ENCODE assay signal across 8 mouse cellular contexts in genomic region chr2:104319443-104319842, GRCm38 (mm10).
"Had no signal": no experiment of that assay in that cellular context is flagged by ENCODE, and none has a peak within 500 bp of the region (broad histone marks: within the 10 kb centered on the region; RNA-seq: fewer than 3 reads in every experiment).

No protein-coding gene starts in this region.

- H3K27ac ChIP-seq: kidney, postnatal 0 days; limb, embryonic 13.5 days; liver, embryonic 14.5 days; midbrain, embryonic 13.5 days had no signal

- H3K4me2 ChIP-seq: limb, embryonic 13.5 days; midbrain, embryonic 13.5 days; neural tube, embryonic 15.5 days had no signal

- H3K36me3 ChIP-seq: limb, embryonic 13.5 days; midbrain, embryonic 13.5 days; neural tube, embryonic 15.5 days had no signal

- DNase-seq: kidney, adult 9 months; lung, adult 18-20 months had no signal

- H3K4me3 ChIP-seq: limb, embryonic 13.5 days; midbrain, embryonic 13.5 days; myocyte; neural tube, embryonic 15.5 days had no signal

- H3K9ac ChIP-seq: limb, embryonic 13.5 days; liver, embryonic 14.5 days; midbrain, embryonic 13.5 days; neural tube, embryonic 15.5 days had no signal

- H3K9me3 ChIP-seq: limb, embryonic 13.5 days; midbrain, embryonic 13.5 days; neural tube, embryonic 15.5 days had no signal

- H3K27me3 ChIP-seq: midbrain, embryonic 13.5 days; neural tube, embryonic 15.5 days had no signal
